Mouse (Mus musculus) inflammation-experienced regulatory T-cells, adult 16 weeks (primary cell): ENCODE data around the gene Nudt10. TPM values are rescaled to one million over a fixed set of nuclear protein-coding genes. Genes with fewer than 3 reads are reported as not detected.

ENCODE experiments used
- polyA plus RNA-seq: library from polyadenylated mRNA; unstranded; fragments of 100-300 nt; shearing (Covaris generic); gene quantifications from one replicate; pipeline ENCODE4 v1.2.1, GENCODE M21; 2017

Gene Nudt10
- polyA plus RNA-seq = not detected

GRCm38 (mm10) chrX:6172823-6173640, at the start of gene Nudt10:
TSS of gene Nudt10 (minus strand) at chrX:6173015.

Other genes with a start within 250 kb of the Nudt10 start
- not detected for gene Nudt11, start 125.6 kb downstream of the Nudt10 start, polyA plus RNA-seq
- not detected for gene AU022751, start 89.6 kb downstream of the Nudt10 start, polyA plus RNA-seq
- gene Bmp15, start 147.7 kb upstream of the Nudt10 start, polyA plus RNA-seq = not detected
- gene Shroom4, start 226.8 kb upstream of the Nudt10 start, polyA plus RNA-seq = 0.16 TPM